Mouse (Mus musculus): Measurements from ENCODE around the gene Clasrp.

GRCm38 (mm10) chr7:19600562-19600961, 3.7 kb downstream of the Clasrp start:
- TF ChIP-seq CTCF (IDR thresholded peaks at IDR 0.05; ENCODE audit: extremely low read depth, insufficient read depth, low read length), result no peak
- TF ChIP-seq POLR2A (IDR thresholded peaks at IDR 0.05; ENCODE audit: extremely low read depth, insufficient read depth, low read length), result no peak
